Mouse (Mus musculus): Measurements from ENCODE around the gene Slc22a15.

Slc22a15 gene

GRCm38 (mm10) chr3:101902344-101902743 lies 21.9 kb downstream of the Slc22a15 start:
- H3K36me3 ChIP-seq (ENCODE audit: control insufficient read depth, insufficient read depth, low read length, poor library complexity, severe bottlenecking), result no peaks in the 10 kb centered on the region
- H3K27me3 ChIP-seq (ENCODE audit: control insufficient read depth, insufficient read depth, low read length, poor library complexity, severe bottlenecking), result no peaks in the 10 kb centered on the region
- DNase-seq (ENCODE audit: low read depth, low spot score), result no peak

- no peak for DNase-seq (ENCODE audit: low read depth, low spot score)
- Histone ChIP-seq H3K27me3 (ENCODE audit: control insufficient read depth, insufficient read depth, low read length, poor library complexity, severe bottlenecking) (no peaks in the 10 kb centered on the region), H3K36me3 (ENCODE audit: control insufficient read depth, insufficient read depth, low read length, poor library complexity, severe bottlenecking) (no peaks in the 10 kb centered on the region)
Measured at GRCm38 (mm10) chr3:101897377-101897974, 26.8 kb downstream of the Slc22a15 start.

DNA sequence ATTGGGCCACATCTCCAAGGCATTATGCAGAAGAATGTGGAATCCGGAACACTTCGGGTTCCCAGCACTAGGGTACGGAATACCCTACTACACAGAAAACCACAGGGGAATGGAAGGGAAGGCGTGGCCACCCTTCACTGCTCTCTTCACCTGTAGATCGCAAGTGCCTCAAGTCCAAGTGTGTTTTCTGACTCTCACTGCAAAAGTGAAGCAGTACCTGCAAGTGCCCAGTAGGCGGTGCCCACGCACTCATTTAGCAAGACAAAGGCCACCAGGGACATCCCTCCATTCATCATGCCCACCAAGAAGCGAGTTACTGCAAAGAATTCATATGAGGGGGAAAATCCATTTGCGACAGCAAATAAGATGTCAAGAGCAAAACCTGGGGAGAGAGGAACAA lies 27.4 kb downstream of the Slc22a15 start:
- DNase-seq (ENCODE audit: low read depth, low spot score), result peak; percentile 69
- Histone ChIP-seq H3K36me3 (ENCODE audit: control insufficient read depth, insufficient read depth, low read length, poor library complexity, severe bottlenecking) (no peaks in the 10 kb centered on the region), H3K27me3 (ENCODE audit: control insufficient read depth, insufficient read depth, low read length, poor library complexity, severe bottlenecking) (no peaks in the 10 kb centered on the region)

GRCm38 (mm10) chr3:101895376-101895910 lies 28.8 kb downstream of the Slc22a15 start:
- no peaks in the 10 kb centered on the region for H3K27me3 ChIP-seq (ENCODE audit: control insufficient read depth, insufficient read depth, low read length, poor library complexity, severe bottlenecking)
- peak; percentile 72 for DNase-seq (ENCODE audit: low read depth, low spot score)

GRCm38 (mm10) chr3:101885591-101885990 lies 38.7 kb downstream of the Slc22a15 start:
- Histone ChIP-seq H3K36me3 (ENCODE audit: control insufficient read depth, insufficient read depth, low read length, poor library complexity, severe bottlenecking) (no peaks in the 10 kb centered on the region), H3K27me3 (ENCODE audit: control insufficient read depth, insufficient read depth, low read length, poor library complexity, severe bottlenecking) (no peaks in the 10 kb centered on the region)
- no peak for DNase-seq (ENCODE audit: low read depth, low spot score)

More at GRCm38 (mm10) chr3:101895376-101895910, 28.8 kb downstream of the Slc22a15 start:
- H3K36me3 ChIP-seq (ENCODE audit: control insufficient read depth, insufficient read depth, low read length, poor library complexity, severe bottlenecking), result no peaks in the 10 kb centered on the region

- no peak for DNase-seq (ENCODE audit: low read depth, low spot score)
- Histone ChIP-seq H3K27me3 (ENCODE audit: control insufficient read depth, insufficient read depth, low read length, poor library complexity, severe bottlenecking) (no peaks in the 10 kb centered on the region), H3K36me3 (ENCODE audit: control insufficient read depth, insufficient read depth, low read length, poor library complexity, severe bottlenecking) (no peaks in the 10 kb centered on the region)
Measured at GRCm38 (mm10) chr3:101885041-101885440, 39.2 kb downstream of the Slc22a15 start.

DNA sequence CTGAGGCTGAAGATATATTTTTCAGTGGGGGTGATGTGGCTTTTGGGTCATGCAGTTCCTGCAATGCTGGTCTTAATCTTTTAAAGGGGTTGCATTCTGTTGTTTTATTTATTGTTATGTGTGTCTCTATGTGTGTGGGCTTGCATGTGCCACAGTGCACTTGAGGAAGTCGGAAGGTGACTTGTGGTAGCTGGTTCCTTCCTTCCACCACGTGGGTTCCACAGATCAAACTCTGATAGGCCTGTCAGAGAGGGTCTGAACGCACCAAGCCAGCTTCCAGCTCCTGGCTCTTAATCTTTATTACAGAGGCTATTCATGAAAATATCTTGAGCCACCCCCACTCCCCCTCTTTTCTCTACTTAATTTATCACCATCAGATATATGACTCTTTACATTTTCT lies 40.4 kb downstream of the Slc22a15 start:
- H3K36me3 ChIP-seq (ENCODE audit: control insufficient read depth, insufficient read depth, low read length, poor library complexity, severe bottlenecking), result no peaks in the 10 kb centered on the region
- DNase-seq (ENCODE audit: low read depth, low spot score), result no peak
- no peaks in the 10 kb centered on the region for H3K27me3 ChIP-seq (ENCODE audit: control insufficient read depth, insufficient read depth, low read length, poor library complexity, severe bottlenecking)

DNA sequence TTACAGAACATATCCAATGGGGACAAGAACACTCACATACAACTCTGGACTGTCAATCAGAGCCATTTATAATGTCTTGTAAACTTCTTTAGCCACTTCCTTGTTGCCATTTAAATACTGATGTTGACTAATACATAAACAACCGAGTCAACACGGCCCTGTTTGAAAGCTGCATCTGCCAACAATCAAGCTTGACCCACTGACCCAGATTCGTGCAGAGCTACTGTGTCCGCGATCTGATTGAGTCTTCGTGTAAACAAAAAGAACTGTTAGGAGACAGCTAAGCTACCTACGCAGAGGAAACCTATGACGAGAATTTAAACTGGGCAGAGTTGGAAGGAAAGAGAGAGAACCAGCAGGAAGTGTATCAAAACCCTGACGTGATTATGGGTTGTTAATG lies 42.5 kb downstream of the Slc22a15 start:
- H3K36me3 ChIP-seq (ENCODE audit: control insufficient read depth, insufficient read depth, low read length, poor library complexity, severe bottlenecking), result no peaks in the 10 kb centered on the region
- no peaks in the 10 kb centered on the region for H3K27me3 ChIP-seq (ENCODE audit: control insufficient read depth, insufficient read depth, low read length, poor library complexity, severe bottlenecking)
- no peak for DNase-seq (ENCODE audit: low read depth, low spot score)

- no peaks in the 10 kb centered on the region for H3K27me3 ChIP-seq (ENCODE audit: control insufficient read depth, insufficient read depth, low read length, poor library complexity, severe bottlenecking)
- H3K36me3 ChIP-seq (ENCODE audit: control insufficient read depth, insufficient read depth, low read length, poor library complexity, severe bottlenecking), result no peaks in the 10 kb centered on the region; the same call in 1 of the 2 replicates
- no peak for DNase-seq (ENCODE audit: low read depth, low spot score)
Measured at GRCm38 (mm10) chr3:101880818-101881217, 43.4 kb downstream of the Slc22a15 start.

DNA sequence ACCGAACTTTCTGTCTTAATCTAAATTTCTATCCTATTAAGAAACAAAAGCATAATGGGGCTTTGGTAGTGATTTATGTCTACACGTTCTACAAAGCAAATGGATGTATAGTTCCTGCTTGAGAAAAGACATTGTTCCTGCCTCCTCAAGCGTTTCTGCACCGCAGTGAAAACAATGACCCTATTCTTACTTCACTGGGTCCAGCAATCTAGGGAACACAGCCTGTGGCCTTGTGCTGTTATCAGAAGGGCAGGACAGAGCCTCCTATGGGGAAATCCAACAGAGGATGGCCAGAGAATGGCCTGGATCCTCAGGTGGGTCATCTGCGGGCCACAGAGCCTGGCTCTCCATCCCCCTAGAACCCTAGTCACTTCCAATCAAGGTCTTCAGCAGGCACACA lies 46.1 kb downstream of the Slc22a15 start:
- no peaks in the 10 kb centered on the region; the same call in 1 of the 2 replicates for H3K36me3 ChIP-seq (ENCODE audit: control insufficient read depth, insufficient read depth, low read length, poor library complexity, severe bottlenecking)
- no peaks in the 10 kb centered on the region for H3K27me3 ChIP-seq (ENCODE audit: control insufficient read depth, insufficient read depth, low read length, poor library complexity, severe bottlenecking)
- no peak for DNase-seq (ENCODE audit: low read depth, low spot score)

DNA sequence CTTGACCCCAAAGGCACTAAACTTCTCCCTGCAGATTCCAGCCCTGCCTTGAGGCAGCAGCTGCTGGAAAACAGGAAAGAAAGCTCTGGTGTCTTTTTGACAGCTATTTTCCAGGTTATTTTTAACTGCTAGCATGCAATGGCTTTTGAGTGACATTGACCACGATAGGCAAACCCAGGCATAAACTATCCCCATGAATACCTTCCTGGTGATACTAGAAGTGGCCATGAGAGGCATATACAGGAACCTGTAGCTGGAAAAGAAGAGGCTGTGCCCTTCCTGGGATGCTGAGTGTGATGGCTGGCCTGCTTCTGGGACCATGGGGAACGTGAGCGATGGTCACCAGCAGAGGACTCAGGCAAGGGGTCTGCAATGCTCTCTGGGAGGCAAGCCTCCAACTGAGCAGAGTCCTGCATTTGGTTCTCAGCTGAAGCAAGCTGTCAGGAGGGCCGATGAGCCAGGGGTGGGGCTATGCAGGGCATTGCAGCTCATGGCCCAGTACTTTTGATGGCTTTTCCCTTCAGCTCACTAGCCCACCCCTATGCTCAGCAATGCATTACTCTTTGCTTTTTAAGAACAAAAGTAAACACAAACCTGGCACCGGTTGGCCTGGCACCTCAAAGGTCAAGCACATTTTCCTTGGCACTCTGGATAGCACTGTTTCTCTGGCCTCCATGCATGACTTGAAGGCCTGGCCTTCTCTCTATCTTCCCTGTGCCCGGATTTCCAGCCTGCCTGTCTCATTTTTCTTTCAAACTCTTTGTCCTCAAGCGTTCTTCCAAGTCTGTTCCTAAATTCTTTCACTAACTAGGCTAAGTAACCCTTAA lies 47.6 kb downstream of the Slc22a15 start:
- no peaks in the 10 kb centered on the region; the same call in 1 of the 2 replicates for H3K36me3 ChIP-seq (ENCODE audit: control insufficient read depth, insufficient read depth, low read length, poor library complexity, severe bottlenecking)
- no peak for DNase-seq (ENCODE audit: low read depth, low spot score)

GRCm38 (mm10) chr3:101875258-101875920 lies 48.9 kb downstream of the Slc22a15 start:
- H3K27me3 ChIP-seq (ENCODE audit: control insufficient read depth, insufficient read depth, low read length, poor library complexity, severe bottlenecking), result no peaks in the 10 kb centered on the region
- no peak for DNase-seq (ENCODE audit: low read depth, low spot score)
- no peaks in the 10 kb centered on the region; the same call in 1 of the 2 replicates for H3K36me3 ChIP-seq (ENCODE audit: control insufficient read depth, insufficient read depth, low read length, poor library complexity, severe bottlenecking)

More for the DNA sequence above, 47.6 kb downstream of the Slc22a15 start:
- no peaks in the 10 kb centered on the region for H3K27me3 ChIP-seq (ENCODE audit: control insufficient read depth, insufficient read depth, low read length, poor library complexity, severe bottlenecking)

DNA sequence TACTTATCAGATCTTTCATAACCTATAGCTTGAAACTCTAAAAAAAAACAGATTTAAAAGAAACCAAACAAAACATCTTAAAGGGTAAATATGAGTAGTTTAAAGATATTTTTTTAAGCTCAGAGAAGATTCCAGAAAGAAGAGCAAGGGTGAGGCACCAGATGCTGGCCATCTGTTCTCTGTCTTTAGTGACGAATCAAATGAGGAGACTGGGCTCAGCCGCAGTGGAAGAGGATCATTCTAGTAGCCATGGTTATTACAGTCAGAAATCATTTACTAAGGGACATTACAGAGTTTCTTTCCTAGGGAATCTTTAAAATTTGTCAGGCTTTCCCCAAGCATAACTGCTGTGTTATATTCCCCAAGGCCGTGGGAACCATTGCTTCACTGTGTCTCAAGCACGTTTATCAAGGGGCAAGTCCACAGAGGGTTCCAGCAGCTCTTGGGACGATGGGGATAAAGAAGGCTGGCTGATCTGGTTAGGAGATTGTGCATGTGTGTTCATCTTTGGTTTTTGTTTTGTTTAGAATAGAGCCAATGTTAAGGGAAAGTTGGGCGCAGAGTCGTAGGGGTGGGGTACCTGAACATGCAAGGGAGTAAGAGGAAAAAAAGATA lies 51.1 kb downstream of the Slc22a15 start:
- no peak for DNase-seq (ENCODE audit: low read depth, low spot score)
- Histone ChIP-seq H3K27me3 (ENCODE audit: control insufficient read depth, insufficient read depth, low read length, poor library complexity, severe bottlenecking) (no peaks in the 10 kb centered on the region), H3K36me3 (ENCODE audit: control insufficient read depth, insufficient read depth, low read length, poor library complexity, severe bottlenecking) (no peaks in the 10 kb centered on the region; the same call in 1 of the 2 replicates)

DNA sequence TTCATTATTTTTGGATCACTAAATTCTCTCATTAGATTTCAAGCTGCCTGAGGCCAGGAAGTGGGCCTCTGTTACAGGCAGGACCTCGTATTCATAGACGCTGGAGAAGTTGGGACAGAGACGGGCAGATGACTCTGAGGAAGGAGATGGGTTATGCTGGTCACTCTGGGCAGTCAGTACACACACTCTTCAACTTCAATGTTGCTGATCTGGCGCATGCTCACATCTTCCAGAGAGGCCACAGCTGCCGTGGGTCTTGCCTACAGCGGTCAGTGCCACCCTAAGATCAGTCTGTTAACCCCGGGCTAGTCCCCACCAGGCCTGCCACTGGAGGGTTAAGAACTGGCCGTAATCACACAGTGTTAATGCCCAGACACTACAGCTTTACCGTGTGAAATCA lies 52.3 kb downstream of the Slc22a15 start:
- no peak for DNase-seq (ENCODE audit: low read depth, low spot score)
- Histone ChIP-seq H3K27me3 (ENCODE audit: control insufficient read depth, insufficient read depth, low read length, poor library complexity, severe bottlenecking) (no peaks in the 10 kb centered on the region), H3K36me3 (ENCODE audit: control insufficient read depth, insufficient read depth, low read length, poor library complexity, severe bottlenecking) (no peaks in the 10 kb centered on the region; the same call in 1 of the 2 replicates)

Data from splenic B cell, adult 2 months (primary cell).